Mouse (Mus musculus) kidney, postnatal 0 days (tissue): ENCODE measurements around the gene E130308A19Rik. TPM values are rescaled to one million over a fixed set of nuclear protein-coding genes. Genes with fewer than 3 reads are reported as not detected.

Experiments
- ATAC-seq: fragments of 200-750 bp; cut with Nextera tagmentation; replicated peaks from 2 replicates; pipeline ENCODE4 v1.8.0; 2017; ENCODE audit warnings: low read depth, moderate number of reproducible peaks, moderate TSS enrichment, moderate library complexity; ENCODE audit not compliant: low FRiP score
- DNase-seq: peaks from one replicate; pipeline ENCODE4 v3.0.0-alpha.2; 2016; ENCODE audit warnings: low spot score
- H3K27ac ChIP-seq: fragments of 300-500 bp; sonication (generic); 2 replicates; pipeline ENCODE4 v1.5.1; 2014; ENCODE audit warnings: mild to moderate bottlenecking
- H3K27me3 ChIP-seq: fragments of 300-500 bp; sonication (generic); 2 replicates; pipeline ENCODE4 v1.6.1; 2014; ENCODE audit warnings: low read length, mixed read lengths; ENCODE audit not compliant: insufficient read depth
- H3K36me3 ChIP-seq: fragments of 300-500 bp; sonication (generic); 2 replicates; pipeline ENCODE4 v1.6.1; 2014; ENCODE audit warnings: low read length, mixed read lengths; ENCODE audit not compliant: insufficient read depth
- H3K4me1 ChIP-seq: fragments of 300-500 bp; sonication (generic); replicated peaks from 2 replicates; pipeline ENCODE4 v1.6.1; 2014; ENCODE audit warnings: antibody characterized with exemption, low read length, mixed read lengths; ENCODE audit not compliant: insufficient read depth
- H3K4me2 ChIP-seq: fragments of 300-500 bp; sonication (generic); 2 replicates; pipeline ENCODE4 v1.6.1; 2014; ENCODE audit warnings: mild to moderate bottlenecking, low read length, moderate library complexity, mixed read lengths
- H3K4me3 ChIP-seq: fragments of 300-500 bp; sonication (generic); replicated peaks from 2 replicates; pipeline ENCODE4 v1.5.1; 2014; ENCODE audit warnings: low read depth, low read length
- H3K9ac ChIP-seq: fragments of 300-500 bp; sonication (generic); 2 replicates; pipeline ENCODE4 v1.6.1; 2014; ENCODE audit warnings: low read depth, low read length
- H3K9me3 ChIP-seq: fragments of 300-500 bp; sonication (generic); replicated peaks from 2 replicates; pipeline ENCODE4 v1.6.1; 2016; ENCODE audit warnings: low read length, inconsistent platforms, mixed read lengths
- CTCF ChIP-seq: IDR thresholded peaks from 2 replicates; pipeline ENCODE4 v1.5.1; 2016; ENCODE audit warnings: antibody characterized with exemption, low read depth, mild to moderate bottlenecking, moderate library complexity
- WGBS: fragments of 180-500 bp; shearing (Covaris S2); extraction: QIAGEN DNeasy Blood & Tissue Kit; methylation state at CpG from one replicate; pipeline ENCODE4 v1.1.7; 2014; 5-methylcytosine and 5-hydroxymethylcytosine counted together
- polyA plus RNA-seq: library from polyadenylated mRNA; unstranded; fragments of >200 nt; fragmentation: Nextera tagmentation; extraction: Ambion mirVana; gene quantifications from 2 replicates; pipeline ENCODE4 v1.2.1, GENCODE M21; 2015

The E130308A19Rik gene
- polyA plus RNA-seq, 1 experiment from 2014 or later, result 29.0 TPM

DNA sequence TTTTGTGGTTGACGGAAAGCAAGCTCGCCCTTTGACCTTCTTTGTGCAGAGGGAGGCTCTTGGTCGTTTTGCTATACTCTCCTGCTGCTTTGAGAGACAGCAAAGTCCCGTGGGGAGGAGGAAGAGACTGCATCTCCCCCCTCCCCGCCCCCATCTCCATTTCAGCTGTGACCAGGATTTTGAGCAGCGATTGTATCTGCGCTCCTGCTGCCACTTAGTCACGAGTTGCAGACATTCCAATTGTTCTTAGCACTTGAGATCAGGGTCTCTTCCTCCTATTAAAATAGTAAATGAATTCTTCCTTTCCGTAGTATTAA lies 180.8 kb downstream of the E130308A19Rik start:
- DNase-seq, result peak; percentile 13
- no peak for TF ChIP-seq CTCF
- H3K9me3 ChIP-seq, result no peaks in the 10 kb centered on the region
- no peaks in the 10 kb centered on the region for H3K36me3 ChIP-seq
- peak overlapping the region; percentile 79 for H3K27ac ChIP-seq
- ATAC-seq, result no peak
- H3K4me3 ChIP-seq, result peak overlapping the region; percentile 93
- no peaks in the 10 kb centered on the region for H3K27me3 ChIP-seq
- H3K4me2 ChIP-seq, result peak overlapping the region; percentile 100
- peak overlapping the region; percentile 80; the same call in 1 of the 2 replicates for H3K9ac ChIP-seq
- 5% methylated on average over 9 of the region's 9 CpGs for WGBS
- H3K4me1 ChIP-seq, result peaks cover 2% of the 10 kb centered on the region; the same call in 1 of the 2 replicates

DNA sequence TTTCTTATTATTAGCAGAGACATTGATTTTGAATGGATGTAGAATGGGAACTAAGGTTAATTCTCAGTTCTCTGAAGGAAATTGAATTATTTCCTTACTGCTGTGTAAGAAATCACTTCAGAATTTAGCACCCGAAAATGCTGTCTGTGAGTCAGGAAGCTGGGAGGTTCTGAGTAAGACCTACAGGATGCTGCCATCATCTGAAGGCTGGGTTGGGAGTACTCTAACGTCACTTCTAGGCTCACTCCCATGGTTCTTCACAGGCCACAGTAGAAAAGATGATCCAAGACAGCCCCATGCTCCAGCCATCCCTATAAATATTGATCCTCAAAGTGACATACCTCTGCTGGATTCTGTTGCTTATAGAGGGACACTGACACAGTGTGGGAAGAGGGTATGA lies 181.5 kb downstream of the E130308A19Rik start:
- no peaks in the 10 kb centered on the region for H3K9me3 ChIP-seq
- no peak overlapping the region for H3K27ac ChIP-seq
- H3K4me2 ChIP-seq, result no peak overlapping the region
- peaks cover 2% of the 10 kb centered on the region; the same call in 1 of the 2 replicates for H3K4me1 ChIP-seq
- no peak for DNase-seq
- no peaks in the 10 kb centered on the region for H3K27me3 ChIP-seq
- WGBS, result 67% methylated on average over 2 of the region's 2 CpGs
- no peak overlapping the region for H3K9ac ChIP-seq
- H3K4me3 ChIP-seq, result no peak overlapping the region
- no peak for TF ChIP-seq CTCF
- no peaks in the 10 kb centered on the region for H3K36me3 ChIP-seq
- ATAC-seq, result no peak

- peak; percentile 25 for DNase-seq
- 76% methylated on average over 5 of the region's 5 CpGs for WGBS
Measured at GRCm38 (mm10) chr4:59808396-59808795, 182.4 kb downstream of the E130308A19Rik start.

More at GRCm38 (mm10) chr4:59808396-59808795, 182.4 kb downstream of the E130308A19Rik start:
- H3K4me1 ChIP-seq, result peaks cover 2% of the 10 kb centered on the region; the same call in 1 of the 2 replicates
- no peak overlapping the region for H3K4me3 ChIP-seq
- H3K9me3 ChIP-seq, result no peaks in the 10 kb centered on the region
- TF ChIP-seq CTCF, result peak; percentile 40; the same call in 1 of the 2 replicates
- no peak overlapping the region for H3K27ac ChIP-seq
- no peak overlapping the region for H3K4me2 ChIP-seq
- no peaks in the 10 kb centered on the region for H3K36me3 ChIP-seq
- no peak overlapping the region for H3K9ac ChIP-seq
- H3K27me3 ChIP-seq, result no peaks in the 10 kb centered on the region
- ATAC-seq, result no peak

Other genes starting within 250 kb of the E130308A19Rik start
- 6.3 and 7.6 TPM in 2 replicates for gene Susd1, start 187.6 kb upstream of the E130308A19Rik start, polyA plus RNA-seq
- gene Ptbp3, start 76.8 kb upstream of the E130308A19Rik start, polyA plus RNA-seq, result 64.3 and 64.9 TPM in 2 replicates
- gene Hsdl2, start 44.6 kb upstream of the E130308A19Rik start, polyA plus RNA-seq, result 40.4 and 46.6 TPM in 2 replicates
- gene Inip, start 175.4 kb downstream of the E130308A19Rik start, polyA plus RNA-seq, result 40.2 and 45.3 TPM in 2 replicates
- gene Snx30, start 179.6 kb downstream of the E130308A19Rik start, polyA plus RNA-seq, result 6.0 and 7.0 TPM in 2 replicates